Mouse (Mus musculus) 3134 (cell line): ENCODE data around the gene Tectb.

Experiments
- DNase-seq: peaks from one replicate; pipeline ENCODE4 v3.0.0-alpha.2; 2011; ENCODE audit warnings: low spot score; ENCODE audit not compliant: insufficient read length; ENCODE audit errors: extremely low read depth

Tectb gene

GRCm38 (mm10) chr19:55244791-55245231 is 64.3 kb downstream of the Tectb start:
- peak; percentile 83 for DNase-seq
